Mouse (Mus musculus) macrophage (primary cell): ENCODE results near the gene Akna. TPM values are rescaled to one million over a fixed set of nuclear protein-coding genes. Genes with fewer than 3 reads are reported as not detected.

Experiments
- H3K27ac ChIP-seq: fragments of 350-480 bp; formaldehyde crosslinking; 2 replicates; pipeline ENCODE4 v1.9.0; 2021
- H3K36me3 ChIP-seq: fragments of 350-480 bp; formaldehyde crosslinking; 2 replicates; pipeline ENCODE4 v1.9.0; 2021; ENCODE audit errors: inconsistent target
- H3K4me3 ChIP-seq: fragments of 350-480 bp; formaldehyde crosslinking; 2 replicates; pipeline ENCODE4 v1.9.0; 2021; ENCODE audit errors: inconsistent target
- H3K79me2 ChIP-seq: fragments of 350-480 bp; formaldehyde crosslinking; 2 replicates; pipeline ENCODE4 v1.9.0; 2021; ENCODE audit errors: inconsistent target
- WGBS: methylation state at CpG from one replicate; pipeline ENCODE4 v1.1.7; 2026; ENCODE audit warnings: inconsistent platforms; ENCODE audit not compliant: missing documents; 5-methylcytosine and 5-hydroxymethylcytosine counted together
- polyA plus RNA-seq: library from polyadenylated mRNA; stranded (reverse); fragments of 250-400 nt; gene quantifications from 3 replicates; pipeline ENCODE4 v1.2.4, GENCODE M21; 2018; ENCODE audit warnings: inconsistent platforms
- total RNA-seq, 78 experiments: library from RNA; depleted of rRNA; stranded (reverse); fragments of 250-400 nt; gene quantifications; 1 replicate in 9 of 78; 2 replicates in 24 of 78; 3 replicates in 43 of 78; 4 replicates in 2 of 78; pipeline ENCODE4 v1.2.4; 2018; ENCODE audit warnings: inconsistent platforms in 56 of 78

Gene Akna
- 100 to 1,000 TPM; 108 to 877 (median 288) TPM for total RNA-seq (2018; cell fraction: chromatin; rRNA removed)
- 100 to 1,000 TPM in 4 of 26 experiments, 10 to 100 TPM in 22; 26.5 to 181 (median 58.8) TPM for total RNA-seq (2018; cell fraction: cytosol; rRNA removed)
- total RNA-seq (2018; cell fraction: nucleus; rRNA removed) = 100 to 1,000 TPM in 23 of 26 experiments, 10 to 100 TPM in 3; 76.0 to 478 (median 187) TPM
- 14.8 to 23.1 TPM (median 20.8 TPM) in 3 replicates for polyA plus RNA-seq

DNA sequence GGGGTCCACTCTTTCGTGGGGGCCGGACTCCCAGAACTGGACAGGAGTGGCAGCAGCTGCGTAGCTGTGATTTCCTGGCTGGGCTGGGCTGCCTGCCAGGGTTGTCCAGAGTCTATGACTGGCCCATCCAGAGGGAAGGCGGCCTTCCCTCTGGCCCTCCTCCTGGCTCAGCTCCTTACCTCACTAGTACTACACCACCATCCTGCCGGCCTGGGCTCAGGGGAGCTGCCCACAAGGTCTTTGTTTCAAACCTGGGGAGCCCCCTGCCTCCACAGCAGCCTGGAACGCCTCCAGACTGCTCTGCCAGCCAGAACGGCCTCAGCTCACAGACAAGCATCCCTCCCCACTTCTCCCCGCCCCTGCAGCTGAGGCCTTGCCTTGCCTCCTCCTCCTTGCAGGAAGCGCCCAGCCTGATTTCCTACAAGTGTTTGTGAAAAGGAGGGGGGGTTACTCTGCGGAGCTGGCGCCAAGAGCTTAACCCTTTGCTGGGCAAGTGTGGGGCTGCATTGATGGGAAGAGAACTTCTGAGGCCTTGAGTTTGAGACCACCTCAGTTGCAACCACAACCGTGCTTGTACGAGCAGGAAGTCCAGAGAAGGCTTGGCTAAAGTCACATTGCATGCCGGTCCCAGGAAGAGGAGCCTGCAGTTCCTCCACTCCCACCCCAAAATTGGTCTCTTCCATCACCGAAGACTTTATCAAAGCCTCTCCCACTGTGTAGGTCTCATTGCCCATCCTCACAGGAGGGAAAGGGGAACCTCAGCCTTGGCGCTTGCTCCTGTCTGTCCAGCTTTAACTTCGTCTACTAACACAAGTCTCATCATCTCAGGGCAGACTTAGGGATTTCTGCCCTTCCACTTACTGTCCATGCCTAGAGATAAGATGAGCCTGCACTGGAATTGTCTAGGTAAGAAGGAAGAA, at the start of gene Akna:
Gene Akna, minus strand, starts transcription at position 315 of the 920 bp plus-strand sequence.
- peak within 1 kb of the TSS; percentile 98 for H3K27ac ChIP-seq
- H3K4me3 ChIP-seq = peak within 1 kb of the TSS; percentile 81
- peaks cover 38% of the 10 kb centered on the region for H3K79me2 ChIP-seq
- no peaks in the 10 kb centered on the region for H3K36me3 ChIP-seq
- 3% methylated on average over 17 of the region's 17 CpGs for WGBS

DNA sequence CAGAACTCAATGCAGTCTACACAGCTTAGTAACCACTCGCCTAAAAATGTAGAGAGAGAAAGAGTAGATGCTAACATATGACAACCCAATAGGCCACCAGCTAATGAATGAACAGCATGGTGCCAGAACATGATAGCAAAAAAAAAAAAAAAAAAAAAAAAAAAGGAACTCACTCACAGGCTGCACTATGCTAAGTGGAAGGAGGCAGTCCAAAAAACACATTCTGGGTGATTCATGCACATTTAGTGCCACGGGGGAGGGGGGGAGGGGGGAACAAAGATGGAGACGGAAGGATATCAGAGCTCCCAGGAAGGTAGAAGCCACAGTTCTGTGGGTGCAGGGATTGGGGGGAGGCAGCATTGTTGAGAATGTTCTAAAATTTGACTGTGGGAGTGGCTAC, 49.4 kb upstream of the Akna start:
- WGBS = 45% methylated on average over 3 of the region's 3 CpGs
- H3K36me3 ChIP-seq = no peaks in the 10 kb centered on the region

DNA sequence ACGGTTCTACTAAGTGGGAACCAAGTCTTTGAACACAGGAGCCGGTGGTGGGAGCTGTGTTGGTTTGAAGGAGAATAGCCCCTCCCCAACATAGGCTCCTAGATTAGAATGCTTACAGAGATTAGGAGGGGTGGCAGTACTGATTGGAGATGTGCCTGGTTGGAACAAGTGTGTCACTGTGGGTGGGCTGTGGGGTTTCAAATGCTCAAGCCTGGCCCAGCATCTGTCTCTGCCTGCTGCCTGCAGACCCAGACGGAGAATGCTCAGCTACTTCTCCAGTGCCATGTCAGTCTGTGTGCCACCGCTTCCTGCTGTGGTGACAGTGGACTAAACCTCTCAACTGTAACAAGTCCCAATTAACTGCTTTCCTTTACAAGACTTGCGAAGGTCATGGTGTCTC, 47.4 kb upstream of the Akna start:
- WGBS = 88% methylated on average over 5 of the region's 5 CpGs

More for the DNA sequence above, 49.4 kb upstream of the Akna start:
- H3K4me3 ChIP-seq = no peak overlapping the region
- H3K27ac ChIP-seq = no peak overlapping the region
- H3K79me2 ChIP-seq = no peaks in the 10 kb centered on the region

DNA sequence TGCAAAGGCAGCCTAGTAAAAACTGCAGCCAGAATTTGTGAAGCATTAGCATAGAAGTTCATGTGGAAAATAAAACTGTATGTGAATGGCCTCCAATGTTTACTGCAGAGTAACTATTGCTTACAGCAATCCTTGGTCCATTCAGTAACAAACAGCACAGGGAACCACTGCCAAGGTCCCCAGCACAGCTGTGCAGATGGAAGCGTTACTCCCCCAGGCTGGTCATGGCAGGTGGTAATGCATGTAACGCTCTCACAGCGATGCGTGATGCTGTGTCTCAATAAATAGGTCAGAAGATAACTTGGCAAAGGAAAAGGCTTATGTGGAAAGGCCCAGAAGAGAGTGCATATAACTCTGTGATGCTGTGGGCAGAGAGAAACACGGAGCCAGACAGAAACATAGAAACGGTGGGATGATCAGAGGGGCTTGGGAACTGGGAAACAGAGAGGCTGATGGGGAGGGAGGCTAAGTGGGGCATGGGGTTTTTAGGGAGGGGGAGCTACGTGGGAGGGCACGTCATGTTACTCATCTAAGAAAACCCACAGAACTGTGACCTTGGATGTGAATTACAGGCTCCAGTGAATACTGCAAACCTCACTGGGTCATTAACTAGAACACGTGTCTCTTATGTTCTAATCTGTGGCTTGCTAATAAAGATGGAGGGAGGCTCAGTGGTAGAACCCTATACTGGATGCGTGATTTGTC, 41.4 kb upstream of the Akna start:
- Histone ChIP-seq H3K36me3 (no peaks in the 10 kb centered on the region), H3K4me3 (no peak overlapping the region), H3K27ac (no peak overlapping the region), H3K79me2 (no peaks in the 10 kb centered on the region)
- WGBS = 97% methylated on average over 9 of the region's 10 CpGs

More for the DNA sequence above, 47.4 kb upstream of the Akna start:
- H3K4me3 ChIP-seq = no peak overlapping the region
- no peaks in the 10 kb centered on the region for H3K36me3 ChIP-seq
- H3K79me2 ChIP-seq = no peaks in the 10 kb centered on the region
- H3K27ac ChIP-seq = no peak overlapping the region

DNA sequence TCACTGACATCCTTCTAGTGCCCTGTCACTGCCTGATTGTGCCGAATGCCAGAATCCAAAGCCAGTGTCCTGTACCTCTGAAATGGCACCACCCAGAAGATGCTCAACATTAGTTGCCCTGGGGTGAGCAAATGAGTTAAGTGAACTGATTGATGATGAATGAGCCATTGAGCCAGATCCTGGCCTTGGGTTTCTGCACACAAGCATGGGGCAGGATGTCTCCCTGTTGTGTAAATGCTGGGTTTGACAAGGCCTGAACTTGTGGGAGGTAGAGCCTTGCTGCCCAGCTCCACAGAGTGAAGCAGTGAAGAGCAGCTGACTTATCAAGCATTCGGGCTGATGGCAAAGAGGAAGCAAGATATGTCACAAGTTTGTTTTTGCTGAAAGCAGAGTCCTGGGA, 39.9 kb upstream of the Akna start:
- no peaks in the 10 kb centered on the region for H3K79me2 ChIP-seq
- H3K4me3 ChIP-seq = no peak overlapping the region
- H3K36me3 ChIP-seq = no peaks in the 10 kb centered on the region
- WGBS = 60% methylated on average over 2 of the region's 2 CpGs
- no peak overlapping the region for H3K27ac ChIP-seq

DNA sequence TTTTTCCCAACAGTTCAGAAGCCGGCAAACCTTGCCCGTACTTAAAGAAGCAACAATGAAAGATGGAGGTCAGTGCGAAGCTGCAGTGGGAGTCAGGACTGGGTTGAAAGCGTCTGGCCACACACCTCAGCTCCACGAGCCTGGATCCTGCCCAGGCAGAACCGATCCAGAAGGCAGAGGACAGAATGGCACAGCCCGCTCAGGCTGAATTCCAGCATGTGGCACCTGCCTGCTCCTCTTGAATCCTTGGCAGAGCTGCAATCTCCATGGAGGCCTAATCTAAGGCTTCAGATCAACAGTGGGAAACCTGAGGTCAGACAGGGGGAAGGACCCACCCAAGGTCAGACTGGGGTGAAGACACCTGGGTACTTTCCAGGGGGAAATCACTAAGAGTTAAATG, 38.5 kb upstream of the Akna start:
- Histone ChIP-seq H3K4me3 (no peak overlapping the region), H3K36me3 (no peaks in the 10 kb centered on the region), H3K27ac (no peak overlapping the region), H3K79me2 (no peaks in the 10 kb centered on the region)
- 100% methylated on average over 7 of the region's 7 CpGs for WGBS

DNA sequence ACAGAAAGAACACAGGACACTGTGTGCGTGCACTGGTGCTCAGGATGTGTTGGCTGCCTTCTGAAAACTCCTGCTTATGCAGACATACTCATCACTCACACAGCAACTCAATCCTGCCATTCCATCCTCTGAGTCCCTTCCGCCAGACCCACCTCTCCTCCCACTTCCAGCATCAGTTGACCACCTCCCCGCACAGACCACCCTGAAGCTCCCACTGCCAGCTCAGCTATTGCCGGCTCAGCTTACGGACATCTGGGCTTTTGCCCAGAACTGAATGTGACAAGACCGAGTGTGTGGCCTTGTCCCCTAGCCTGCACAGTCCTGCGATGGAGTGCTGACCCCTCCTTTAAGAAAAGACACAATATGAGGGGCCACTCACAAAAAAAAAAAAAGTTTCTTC, 37.1 kb upstream of the Akna start:
- Histone ChIP-seq H3K27ac (no peak overlapping the region), H3K79me2 (no peaks in the 10 kb centered on the region), H3K4me3 (no peak overlapping the region), H3K36me3 (no peaks in the 10 kb centered on the region)
- 95% methylated on average over 7 of the region's 7 CpGs for WGBS

DNA sequence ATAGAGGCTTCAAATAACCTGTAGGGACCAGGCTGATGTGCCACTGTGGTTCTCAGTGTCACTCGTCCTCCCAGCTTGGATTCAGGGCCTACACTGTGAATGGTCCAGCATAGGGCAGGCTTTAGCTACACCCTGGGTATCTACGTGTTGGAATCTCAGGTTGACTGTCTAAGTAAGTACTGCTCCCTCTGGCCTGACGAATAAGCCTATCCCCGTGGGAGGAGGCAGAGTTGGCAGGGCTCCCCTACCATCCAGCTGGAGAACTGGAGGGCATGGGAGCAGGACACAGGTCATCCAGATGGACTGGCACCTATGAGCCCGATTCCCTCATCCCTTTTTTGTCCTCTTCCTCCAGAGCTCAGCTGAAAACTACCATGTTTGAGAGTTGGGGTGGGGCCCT, 34.8 kb upstream of the Akna start:
- Histone ChIP-seq H3K27ac (no peak overlapping the region), H3K4me3 (no peak overlapping the region), H3K36me3 (no peaks in the 10 kb centered on the region), H3K79me2 (no peaks in the 10 kb centered on the region)
- 90% methylated on average over 5 of the region's 5 CpGs for WGBS

DNA sequence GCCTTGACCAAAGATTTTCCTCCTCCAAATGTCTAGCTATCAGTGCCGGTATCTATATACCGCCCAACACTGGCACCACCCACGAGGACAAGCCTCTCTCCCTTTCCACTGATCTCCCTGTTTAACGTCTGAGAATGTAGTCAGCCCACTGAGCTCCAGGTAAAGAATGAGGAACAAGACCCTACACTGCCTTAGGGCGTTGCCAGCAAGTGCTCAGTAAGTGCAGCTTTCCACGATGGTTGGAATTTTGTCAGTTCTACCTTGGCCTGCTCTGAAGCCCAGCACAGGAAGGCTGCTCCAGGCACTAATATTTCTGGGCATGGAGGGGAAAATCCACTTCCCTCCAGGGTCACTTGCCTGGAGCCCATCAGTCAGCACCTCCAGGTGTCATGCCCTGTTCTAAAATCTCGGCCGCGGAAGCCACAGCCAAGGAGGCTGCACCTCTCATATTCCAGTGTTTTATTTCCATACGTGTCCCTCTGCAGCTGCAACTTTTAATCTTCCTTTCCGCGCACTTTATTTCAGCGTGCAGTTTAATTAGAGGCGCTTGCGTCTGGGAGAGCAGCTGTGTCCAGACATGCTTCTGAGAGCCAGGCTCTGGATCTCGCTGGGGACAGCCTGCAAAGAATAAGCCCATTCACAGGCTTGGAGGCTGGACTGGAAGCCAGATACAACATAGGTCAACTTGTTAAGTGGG, 34.1 kb upstream of the Akna start:
- 93% methylated on average over 16 of the region's 16 CpGs for WGBS
- no peak overlapping the region for H3K4me3 ChIP-seq
- no peak overlapping the region for H3K27ac ChIP-seq
- no peaks in the 10 kb centered on the region for H3K36me3 ChIP-seq
- no peaks in the 10 kb centered on the region for H3K79me2 ChIP-seq

DNA sequence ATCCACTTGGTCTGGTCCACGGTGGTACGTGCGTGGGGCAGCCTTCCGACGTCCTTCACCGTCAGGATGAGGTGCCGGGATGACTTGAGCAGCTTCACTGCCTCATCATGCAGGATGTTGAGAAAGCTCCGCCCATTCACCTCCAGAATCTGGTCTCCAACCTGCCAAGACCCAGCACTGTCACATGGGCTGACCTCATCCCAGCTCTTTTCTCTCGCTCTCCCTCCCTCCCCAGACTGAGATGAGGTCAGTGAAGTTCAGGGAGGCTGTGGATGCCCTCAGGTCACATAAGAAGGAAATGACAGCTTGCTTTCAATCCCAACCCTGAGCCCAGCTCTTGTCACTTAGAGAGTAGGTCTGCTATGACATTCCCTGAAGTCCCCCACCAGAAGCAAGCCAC, 32.2 kb upstream of the Akna start:
- H3K27ac ChIP-seq = no peak overlapping the region
- 95% methylated on average over 9 of the region's 9 CpGs for WGBS
- H3K79me2 ChIP-seq = no peaks in the 10 kb centered on the region
- no peak overlapping the region for H3K4me3 ChIP-seq
- no peaks in the 10 kb centered on the region for H3K36me3 ChIP-seq

DNA sequence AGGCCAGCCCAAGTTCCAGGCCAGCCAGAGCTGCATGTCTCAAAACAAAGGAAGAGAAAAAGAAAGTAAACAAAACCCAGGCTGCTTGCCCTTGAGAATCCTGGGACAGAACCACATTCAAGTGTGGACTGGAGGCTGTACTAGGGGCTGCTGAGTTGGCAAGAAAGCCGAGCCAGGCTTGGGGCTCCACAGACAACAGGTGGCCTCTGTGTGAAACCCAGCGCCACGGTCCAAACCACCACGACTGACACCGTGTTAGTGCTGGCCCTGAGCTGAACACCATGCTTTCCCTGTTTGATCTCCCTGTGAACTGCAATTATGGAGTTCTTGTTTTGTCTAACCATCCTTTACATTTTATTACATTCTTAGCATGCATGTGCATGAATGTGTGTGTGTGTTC, 27.9 kb upstream of the Akna start:
- H3K79me2 ChIP-seq = no peaks in the 10 kb centered on the region
- no peak overlapping the region for H3K4me3 ChIP-seq
- 70% methylated on average over 5 of the region's 5 CpGs for WGBS
- H3K27ac ChIP-seq = no peak overlapping the region
- no peaks in the 10 kb centered on the region for H3K36me3 ChIP-seq

DNA sequence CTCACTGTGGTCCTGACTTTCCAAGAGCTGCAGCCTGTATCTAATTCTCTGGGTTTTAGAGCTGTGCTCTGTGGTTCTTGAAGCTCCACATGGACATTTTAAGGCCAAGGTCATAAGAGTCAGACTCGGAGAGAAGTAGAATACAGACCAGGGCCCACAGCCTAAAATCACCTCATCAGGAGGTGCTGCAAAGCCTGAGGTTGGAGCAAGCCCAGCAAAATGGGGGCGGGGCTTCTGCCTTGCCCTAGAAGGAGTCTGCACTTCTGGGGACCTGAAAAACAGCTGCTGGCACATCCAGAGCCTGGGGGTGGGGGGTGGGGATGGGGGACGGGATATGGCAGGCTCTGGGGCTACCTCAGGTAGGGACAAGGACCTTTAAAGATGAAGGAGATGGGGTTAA, 27.2 kb upstream of the Akna start:
- Histone ChIP-seq H3K27ac (no peak overlapping the region), H3K79me2 (no peaks in the 10 kb centered on the region), H3K4me3 (no peak overlapping the region), H3K36me3 (no peaks in the 10 kb centered on the region)
- WGBS = 78% methylated on average over 2 of the region's 3 CpGs

DNA sequence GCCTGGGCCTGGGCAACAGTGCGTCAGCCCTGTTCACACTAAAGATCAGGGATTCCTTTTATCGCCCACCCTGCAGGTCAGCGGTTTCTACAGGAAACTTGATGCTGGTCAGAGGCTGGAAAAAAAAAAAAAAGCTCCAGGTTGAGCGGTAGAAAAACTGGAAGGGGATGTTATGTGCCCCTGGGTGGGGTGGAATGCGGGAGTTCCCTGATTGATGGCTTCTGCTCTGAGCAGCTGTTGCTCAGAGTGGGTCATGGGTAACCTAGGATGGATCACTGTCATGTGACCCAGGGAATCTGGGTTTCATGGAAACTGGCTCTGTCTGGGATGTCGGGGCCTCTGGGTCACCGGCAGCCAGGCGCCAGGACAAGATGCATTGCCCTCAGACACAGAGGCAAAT, 23.2 kb upstream of the Akna start:
- 92% methylated on average over 8 of the region's 8 CpGs for WGBS
- Histone ChIP-seq H3K4me3 (no peak overlapping the region), H3K36me3 (no peaks in the 10 kb centered on the region), H3K27ac (no peak overlapping the region), H3K79me2 (no peaks in the 10 kb centered on the region)

DNA sequence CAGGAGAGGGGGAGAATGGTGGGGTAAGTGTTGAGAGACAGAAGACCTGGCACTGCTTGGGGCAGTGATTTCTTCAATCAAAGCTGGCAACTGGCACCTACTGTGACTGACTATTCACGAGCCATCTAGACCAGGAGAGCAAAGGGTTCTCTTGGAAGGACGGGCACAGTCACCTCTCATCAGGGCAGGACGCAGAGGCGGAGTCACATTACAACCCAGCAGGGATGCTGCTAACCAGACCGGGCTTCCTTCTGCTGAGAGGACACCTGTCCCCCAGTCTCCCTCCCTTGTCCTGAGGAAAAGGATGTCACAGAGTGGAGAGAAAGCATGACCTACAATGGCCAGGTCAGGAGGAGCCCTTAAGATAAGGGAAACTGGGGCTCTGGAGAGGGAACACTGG, 20.7 kb upstream of the Akna start:
- WGBS = 62% methylated on average over 5 of the region's 5 CpGs
- H3K79me2 ChIP-seq = no peaks in the 10 kb centered on the region
- H3K27ac ChIP-seq = no peak overlapping the region
- no peaks in the 10 kb centered on the region for H3K36me3 ChIP-seq
- H3K4me3 ChIP-seq = no peak overlapping the region
